Mouse (Mus musculus): ENCODE results near the gene Rab30. TPM values are rescaled to one million over a fixed set of nuclear protein-coding genes. Genes with fewer than 3 reads are reported as not detected.
"Not testable (repeated sequence)": the region's sequence is repeated elsewhere in the genome, so short reads cannot be mapped to it uniquely, and the experiment has no call there.

The Rab30 gene
- total RNA-seq, 2 experiments from 2014 or later = 9.2 to 23.9 TPM

DNA sequence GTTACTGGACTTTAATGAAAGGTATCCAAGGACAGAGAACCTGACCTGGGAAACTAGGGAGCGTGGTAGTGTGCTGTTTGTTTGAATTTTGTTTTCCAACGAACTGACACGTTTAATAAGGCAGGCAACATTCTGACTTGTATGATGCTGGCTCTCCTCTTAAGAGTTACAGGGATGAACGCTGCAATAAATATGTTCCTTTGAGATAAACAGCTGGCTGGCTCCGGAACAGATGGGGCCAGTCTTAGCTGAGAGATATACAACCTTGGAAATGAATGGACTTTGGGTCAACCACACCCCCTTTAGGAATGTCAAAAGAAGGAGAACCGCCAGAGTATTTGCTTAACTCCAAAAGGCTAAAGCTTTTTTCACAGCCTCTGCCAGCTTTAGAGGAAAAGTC, 1.4 kb downstream of the Rab30 start:
- peak; percentile 67 for ATAC-seq (replicated peaks; ENCODE audit: low FRiP score, poor library complexity, severe bottlenecking)

DNA sequence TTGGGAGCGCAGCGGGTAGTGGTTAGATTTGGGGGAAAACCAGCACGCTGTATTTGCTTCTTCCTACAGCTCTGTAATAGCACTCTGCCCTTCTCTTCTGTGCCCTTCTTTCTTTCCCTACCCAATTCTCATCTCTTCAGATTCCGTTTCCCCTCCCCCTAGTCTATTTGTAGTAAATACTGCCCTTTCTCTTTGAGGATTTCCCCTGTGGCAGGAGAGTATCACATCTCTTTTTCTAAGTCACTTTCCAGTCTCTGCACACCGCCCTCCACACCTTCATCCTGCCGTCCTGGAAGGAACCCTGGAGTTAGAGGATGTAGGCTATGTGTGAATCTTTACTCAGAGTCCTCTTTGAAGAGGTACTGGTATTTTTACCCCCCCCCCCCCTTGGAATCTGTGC, 1.9 kb downstream of the Rab30 start:
- no peak for ATAC-seq (replicated peaks; ENCODE audit: low FRiP score, poor library complexity, severe bottlenecking)

DNA sequence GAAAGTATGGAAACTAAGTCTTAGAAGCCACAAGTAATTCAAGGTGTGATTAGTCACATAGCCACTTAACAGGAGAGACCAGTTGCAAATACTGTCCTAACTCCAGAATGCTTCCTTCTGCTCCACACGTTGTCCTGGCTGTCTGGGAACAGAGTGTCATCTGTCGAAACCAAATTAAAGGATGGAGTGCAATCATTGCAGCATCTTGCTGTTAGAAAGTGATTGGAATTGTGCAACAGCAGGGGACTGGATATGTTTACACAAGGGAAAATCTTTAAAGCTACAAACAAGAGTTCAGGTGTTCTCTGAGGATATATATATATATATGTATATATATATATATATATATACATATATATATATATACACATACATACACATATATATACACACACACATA, 9.0 kb downstream of the Rab30 start:
- no peak for ATAC-seq (replicated peaks; ENCODE audit: low FRiP score, poor library complexity, severe bottlenecking)

DNA sequence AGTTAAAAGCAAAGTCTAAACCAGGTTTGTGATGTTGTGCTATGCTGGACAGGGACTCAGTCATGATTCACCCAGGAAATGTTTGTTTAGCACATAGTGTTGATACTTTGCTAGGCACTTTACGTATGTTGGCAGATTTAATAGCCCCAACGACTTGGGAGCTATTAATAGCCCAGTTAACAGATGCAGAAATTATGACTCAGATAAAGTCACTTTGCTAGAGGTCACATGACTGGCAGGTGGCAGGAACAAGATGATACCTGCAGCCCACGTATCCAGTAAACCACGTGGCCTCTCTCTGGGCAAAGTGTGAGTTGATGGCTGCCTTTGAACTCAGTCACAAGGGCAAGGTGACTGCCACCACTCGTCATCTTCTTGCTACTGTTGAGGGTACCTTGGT, 16.7 kb downstream of the Rab30 start:
- no peak for ATAC-seq (replicated peaks; ENCODE audit: low FRiP score, poor library complexity, severe bottlenecking)

DNA sequence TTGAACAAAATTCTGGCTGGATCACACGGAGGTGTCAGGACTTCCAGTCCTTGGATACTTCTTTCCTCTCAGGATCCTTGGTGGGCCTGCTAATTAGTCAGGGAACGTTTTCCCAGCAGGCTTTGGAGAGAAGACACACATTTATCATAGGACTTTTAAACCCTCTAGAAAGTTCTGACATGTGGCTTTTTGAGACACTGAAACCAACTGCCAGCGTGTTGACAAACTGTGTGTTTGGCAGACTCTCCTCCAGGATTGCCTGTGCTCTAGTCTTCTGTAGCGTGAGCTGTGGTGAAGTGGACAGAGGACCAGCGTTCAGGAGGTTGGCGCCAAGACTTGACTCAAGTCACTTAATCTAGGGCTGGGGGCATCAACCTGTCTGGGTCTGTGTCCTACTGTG, 19.2 kb downstream of the Rab30 start:
- no peak for ATAC-seq (replicated peaks; ENCODE audit: low FRiP score, poor library complexity, severe bottlenecking)

DNA sequence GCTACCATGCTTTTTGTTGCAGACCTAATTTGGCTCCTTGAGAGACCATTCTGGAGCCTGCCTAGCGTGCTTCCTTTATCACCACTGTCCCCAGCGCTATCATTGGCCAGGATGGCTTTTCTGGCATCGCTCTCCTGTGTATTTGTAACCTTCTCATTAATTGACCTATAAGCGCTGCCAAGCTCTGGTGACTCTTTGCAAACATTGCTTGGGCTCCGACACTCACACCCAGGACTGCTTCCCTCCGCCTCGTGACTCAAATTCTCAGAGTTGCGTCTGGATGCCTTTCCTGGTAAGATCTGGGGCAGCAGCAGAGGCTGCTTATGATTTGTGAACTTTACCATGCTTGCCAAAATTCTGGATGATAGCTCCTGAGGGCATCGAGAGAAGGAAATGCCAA, 19.8 kb downstream of the Rab30 start:
- ATAC-seq (replicated peaks; ENCODE audit: low FRiP score, poor library complexity, severe bottlenecking) = no peak

DNA sequence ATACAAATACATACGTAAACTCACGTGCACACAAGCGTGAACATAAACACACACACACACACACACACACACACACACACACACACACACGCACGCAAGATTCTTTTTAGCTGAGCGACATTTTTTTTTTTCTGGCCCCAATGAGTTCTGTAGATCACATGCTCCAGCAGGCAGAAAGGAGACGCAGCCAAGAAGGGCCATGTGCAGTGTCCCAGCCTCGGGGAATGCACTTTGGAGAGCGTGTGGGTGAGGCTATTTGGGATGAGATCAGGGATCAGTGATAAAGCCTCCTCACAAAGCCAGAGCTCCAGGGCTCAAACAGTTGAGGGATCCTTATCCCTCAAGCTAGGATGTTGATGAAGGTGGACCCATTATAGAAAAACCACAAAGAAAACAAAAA, 24.0 kb downstream of the Rab30 start:
- no peak for ATAC-seq (replicated peaks; ENCODE audit: low FRiP score, poor library complexity, severe bottlenecking)

DNA sequence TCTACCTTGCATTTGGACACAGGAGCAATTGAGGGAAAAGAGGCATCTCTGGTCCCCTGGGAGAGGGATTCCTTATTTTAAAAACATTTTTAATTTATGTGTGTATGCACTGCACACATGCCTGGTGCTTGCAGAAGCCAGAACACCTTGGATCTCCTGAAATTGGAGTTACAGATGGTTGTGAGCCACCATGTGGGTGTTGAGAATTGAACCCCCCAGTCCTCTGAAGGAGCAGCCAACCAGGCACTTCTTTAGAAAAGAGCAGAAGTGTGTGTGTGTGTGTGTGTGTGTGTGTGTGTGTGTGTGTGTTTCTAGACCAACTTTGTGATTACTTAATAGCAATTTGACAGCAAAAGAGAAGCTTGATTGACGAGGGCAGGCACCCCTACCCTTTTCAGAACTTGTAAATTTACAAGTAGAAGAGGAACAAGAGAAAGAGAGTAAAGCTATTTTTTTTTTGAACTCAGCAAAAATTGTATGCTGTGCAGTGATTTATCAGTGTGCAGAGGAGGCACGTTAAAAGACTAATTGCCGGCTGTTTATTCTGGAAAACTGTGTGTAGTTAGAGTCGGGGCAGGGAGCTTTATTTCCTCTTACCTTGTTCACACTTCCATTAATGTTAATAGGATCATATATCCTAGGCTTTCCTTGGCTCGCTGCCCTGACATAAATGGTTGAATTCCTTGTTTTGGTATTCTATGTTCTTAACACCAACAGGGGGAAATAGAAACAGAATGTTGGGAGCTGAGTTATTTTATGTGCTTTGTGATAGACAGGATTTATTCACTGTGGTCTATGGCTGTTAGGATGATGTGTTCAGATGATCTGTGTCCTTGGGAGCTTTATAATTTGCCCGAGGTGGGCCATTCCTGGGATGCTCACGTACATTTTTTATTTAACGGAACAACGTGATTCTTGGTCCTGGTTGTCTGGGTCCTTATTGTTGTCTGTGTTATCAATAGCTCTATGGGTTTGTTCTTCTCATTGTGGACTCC, 25.0 kb downstream of the Rab30 start:
- no peak for ATAC-seq (replicated peaks; ENCODE audit: low FRiP score, poor library complexity, severe bottlenecking)

DNA sequence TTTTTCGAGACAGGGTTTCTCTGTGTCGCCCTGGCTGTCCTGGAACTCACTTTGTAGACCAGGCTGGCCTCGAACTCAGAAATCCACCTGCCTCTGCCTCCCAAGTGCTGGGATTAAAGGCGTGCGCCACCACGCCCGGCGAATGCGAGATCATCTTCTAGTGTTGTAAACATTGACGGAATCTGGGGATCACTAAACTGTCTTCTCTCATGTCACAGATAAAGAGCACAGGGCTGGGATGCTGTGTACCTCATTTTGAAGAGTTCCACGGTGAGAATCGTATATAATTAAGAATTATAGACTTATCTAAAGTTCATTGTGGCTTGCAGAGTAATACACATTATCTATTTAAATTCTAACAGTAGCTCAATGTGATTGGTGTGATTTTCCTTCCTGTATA, 26.7 kb downstream of the Rab30 start:
- ATAC-seq (replicated peaks; ENCODE audit: low FRiP score, poor library complexity, severe bottlenecking) = not testable (repeated sequence)

DNA sequence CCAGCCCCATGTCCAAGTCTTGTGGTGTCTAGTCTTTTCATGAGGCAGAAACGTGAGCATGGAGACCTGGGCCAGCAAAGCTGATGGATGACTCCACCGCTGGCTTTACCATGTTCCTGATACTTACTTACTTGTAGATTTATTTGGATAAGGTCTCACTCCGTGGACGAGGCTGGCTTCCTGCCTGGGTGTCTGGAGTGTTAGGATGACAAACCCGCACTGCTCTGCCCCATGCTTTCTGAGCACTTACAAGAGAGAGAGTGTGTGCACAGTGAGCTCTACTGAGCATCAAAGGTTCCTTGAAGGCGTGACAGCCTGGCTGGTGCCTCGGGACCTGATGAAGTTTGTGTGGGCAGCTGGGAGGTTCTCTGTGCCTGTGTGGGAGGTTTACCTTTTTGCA, 27.5 kb downstream of the Rab30 start:
- no peak for ATAC-seq (replicated peaks; ENCODE audit: low FRiP score, poor library complexity, severe bottlenecking)

DNA sequence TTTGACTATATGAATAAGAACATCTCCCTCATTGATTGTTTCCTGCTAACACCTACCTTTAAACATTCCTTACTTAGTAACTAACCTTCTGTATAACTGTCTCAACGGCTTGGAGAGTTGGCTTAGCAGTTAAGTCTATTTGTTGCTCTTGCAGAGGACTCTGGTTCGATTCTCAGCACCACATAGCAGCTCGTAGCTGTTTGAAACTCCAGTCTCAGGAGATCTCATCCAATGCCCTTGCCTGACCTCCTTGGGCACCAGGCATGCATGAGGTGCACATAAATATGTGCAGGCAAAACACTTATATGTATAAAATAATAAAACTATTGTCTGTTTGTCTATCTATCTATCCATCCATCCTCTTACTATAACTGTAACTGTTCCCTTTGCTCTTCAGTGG, 31.6 kb downstream of the Rab30 start:
- no peak for ATAC-seq (replicated peaks; ENCODE audit: low FRiP score, poor library complexity, severe bottlenecking)

DNA sequence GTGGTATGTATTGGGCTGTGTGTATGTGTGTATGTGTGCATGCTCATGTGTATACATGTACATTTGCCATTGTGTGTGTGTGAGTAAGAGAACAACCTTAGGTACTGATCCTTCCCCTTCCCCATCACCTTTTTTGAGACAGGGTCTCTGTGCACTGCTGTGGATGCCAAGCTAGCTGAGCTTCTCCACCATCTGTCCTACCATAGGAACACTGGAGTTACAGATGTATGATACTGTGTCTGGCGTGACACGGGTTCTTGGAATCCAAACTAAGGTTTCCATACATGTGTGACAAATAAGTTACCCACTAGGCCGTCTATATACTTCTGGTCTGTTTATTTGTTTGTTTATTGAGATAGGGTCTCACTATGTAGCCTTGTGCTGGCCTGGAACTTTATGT, 32.2 kb downstream of the Rab30 start:
- no peak for ATAC-seq (replicated peaks; ENCODE audit: low FRiP score, poor library complexity, severe bottlenecking)

DNA sequence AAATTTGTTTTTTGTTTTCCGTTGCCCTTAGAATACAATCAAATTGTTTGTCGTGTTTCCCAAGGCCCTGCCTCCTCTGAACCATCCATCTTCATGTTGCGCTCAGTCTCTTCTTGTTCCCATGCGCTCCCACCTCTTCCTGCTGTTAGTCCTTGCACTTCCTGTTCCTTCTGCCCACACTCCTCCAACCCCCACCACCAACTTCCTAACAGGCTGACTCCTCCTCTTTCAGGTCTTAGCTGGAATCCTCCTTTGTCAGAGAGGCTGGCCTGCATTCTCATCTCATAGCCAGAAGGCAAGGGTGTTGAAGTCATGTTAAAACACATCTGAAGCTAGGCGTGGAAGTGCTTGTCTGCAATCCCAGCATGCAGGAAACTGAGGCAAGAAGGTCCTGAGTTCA, 33.3 kb downstream of the Rab30 start:
- ATAC-seq (replicated peaks; ENCODE audit: low FRiP score, poor library complexity, severe bottlenecking) = no peak

DNA sequence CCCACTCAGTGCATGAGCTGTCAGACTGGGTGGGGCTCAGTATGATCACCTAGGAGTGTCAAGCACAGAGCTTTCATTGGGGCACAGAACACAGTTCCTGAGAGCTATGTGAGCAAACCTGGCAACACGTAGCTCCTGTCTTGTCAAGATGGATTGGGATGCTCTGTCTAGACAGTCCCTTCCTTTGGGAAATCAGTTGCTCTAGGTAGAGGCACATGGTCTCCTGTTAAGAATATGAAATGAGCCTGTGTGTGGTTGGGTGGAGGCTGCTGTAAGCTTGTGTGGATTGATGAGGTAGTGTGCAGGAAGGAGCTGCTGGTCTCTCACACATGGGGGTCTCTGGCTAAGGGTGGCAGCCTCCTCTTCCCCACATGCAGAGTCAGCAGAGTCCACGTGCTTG, 34.3 kb downstream of the Rab30 start:
- ATAC-seq (replicated peaks; ENCODE audit: low FRiP score, poor library complexity, severe bottlenecking) = no peak

DNA sequence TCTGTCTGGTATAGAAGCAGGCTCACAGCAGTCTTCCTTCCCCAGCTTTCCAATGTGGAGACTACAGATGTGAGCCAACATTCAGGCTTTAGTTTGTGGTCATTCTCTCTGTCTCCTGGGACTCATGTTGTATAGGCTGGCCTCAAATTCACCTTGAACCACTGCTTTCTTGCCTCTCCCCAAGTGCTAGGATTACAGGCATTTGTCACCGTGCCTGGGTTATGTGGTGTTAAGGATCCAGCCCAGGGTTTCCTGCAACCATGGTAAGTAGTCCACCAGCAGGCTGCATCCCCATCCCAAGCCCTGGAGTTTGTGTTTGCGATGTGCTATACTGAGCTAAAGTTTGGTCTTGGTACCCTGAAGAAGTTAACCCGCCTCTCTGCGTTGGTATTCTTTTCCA, 35.2 kb downstream of the Rab30 start:
- no peak for ATAC-seq (replicated peaks; ENCODE audit: low FRiP score, poor library complexity, severe bottlenecking)

DNA sequence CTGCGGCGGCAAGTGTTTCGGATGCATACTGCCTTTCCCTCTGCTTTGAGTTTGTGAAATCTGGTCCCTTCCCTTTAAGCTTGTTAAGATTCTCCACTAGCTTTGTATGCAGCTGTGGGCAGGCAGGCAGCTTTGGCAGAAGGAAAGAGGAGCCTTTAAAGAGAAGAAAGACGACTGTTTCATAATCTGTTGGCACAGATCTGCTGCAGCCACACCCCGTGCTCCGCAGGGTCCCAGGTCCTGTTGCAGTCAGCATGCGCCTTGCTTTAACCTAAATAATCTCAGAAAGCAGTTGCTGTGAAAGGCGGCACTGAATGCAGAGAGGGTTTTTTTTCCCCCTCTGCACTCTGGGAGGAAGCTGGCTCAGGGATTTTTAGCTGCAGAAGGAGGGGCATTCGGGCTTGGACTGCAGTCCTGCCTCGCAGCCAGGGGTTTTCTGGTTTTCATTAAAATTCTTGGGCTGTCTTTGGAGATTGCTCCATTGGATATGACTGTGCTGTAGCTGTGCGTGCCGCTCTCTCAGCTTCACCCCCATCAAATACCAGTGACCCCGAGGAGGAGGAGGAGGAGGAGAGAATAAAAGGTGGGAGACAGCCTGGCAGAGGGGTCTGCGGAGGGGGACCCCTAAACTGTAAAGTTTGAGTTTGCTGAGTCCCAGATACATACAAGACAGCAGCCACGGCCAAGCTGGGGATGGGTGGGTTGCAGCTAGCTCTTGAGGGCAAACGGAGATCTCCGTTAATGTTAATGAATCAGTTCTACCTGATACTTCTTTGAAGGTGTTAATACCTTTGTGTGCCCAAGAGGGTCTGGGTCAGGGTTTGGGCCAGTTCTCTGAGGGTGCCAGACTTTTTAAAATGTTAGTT, 35.9 kb downstream of the Rab30 start:
- ATAC-seq (replicated peaks; ENCODE audit: low FRiP score, poor library complexity, severe bottlenecking) = no peak

DNA sequence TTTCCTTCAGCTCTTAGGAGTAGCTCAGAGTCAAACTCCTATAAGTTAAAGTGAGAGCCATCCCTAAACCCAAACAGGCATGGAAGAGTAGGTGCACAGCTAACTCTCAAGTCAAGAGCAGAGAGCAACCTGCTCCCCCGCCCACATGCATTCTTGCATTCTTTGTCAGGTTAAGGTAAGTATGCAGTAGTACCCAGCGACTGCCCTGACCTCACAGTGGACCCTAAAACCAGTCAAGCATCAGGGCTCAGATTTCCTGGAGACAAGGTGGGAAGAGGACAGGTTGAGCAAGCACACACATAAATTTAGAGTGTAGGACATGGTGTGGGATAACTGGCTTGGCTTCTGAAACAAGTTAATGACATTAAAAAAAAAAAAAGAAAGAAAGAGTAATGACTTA, 37.7 kb downstream of the Rab30 start:
- ATAC-seq (replicated peaks; ENCODE audit: low FRiP score, poor library complexity, severe bottlenecking) = no peak

DNA sequence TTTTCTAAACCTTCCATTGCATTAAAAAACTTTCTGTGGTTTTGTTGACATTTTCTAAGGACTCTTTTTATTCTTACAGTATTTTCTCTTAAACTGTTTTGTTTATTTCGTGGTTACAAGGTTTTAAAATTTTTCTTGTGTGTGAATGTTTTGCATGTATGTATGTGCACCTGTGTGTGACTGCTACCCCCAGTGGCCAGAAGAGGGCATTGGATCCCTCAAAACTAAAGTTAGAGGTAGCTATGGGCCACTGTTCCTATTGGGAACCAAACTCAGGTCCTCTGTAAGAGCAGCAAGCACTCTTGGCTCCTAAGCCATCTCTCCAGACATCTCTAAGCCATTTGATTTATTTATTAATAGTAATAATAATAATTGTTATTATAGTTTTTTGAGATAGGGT, 40.0 kb downstream of the Rab30 start:
- no peak for ATAC-seq (replicated peaks; ENCODE audit: low FRiP score, poor library complexity, severe bottlenecking)

DNA sequence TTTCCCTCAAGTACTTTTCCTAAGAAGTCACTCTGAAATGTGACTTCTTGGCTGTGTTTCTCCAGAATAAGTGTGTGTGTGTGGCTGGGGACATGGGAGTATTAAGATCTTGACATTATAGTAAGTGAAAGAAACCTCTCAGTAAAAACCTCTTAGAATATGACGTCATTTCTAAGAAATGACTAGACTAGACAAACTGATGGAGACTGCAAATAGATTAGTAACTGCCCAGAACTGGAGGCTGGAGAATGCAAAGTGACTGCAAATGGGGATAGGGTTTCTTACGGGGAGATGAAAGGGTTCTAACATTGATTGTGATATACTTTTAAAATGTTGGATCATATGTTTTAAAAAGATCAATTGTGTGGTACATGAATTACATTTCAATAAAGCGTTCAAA, 40.5 kb downstream of the Rab30 start:
- ATAC-seq (replicated peaks; ENCODE audit: low FRiP score, poor library complexity, severe bottlenecking) = no peak

DNA sequence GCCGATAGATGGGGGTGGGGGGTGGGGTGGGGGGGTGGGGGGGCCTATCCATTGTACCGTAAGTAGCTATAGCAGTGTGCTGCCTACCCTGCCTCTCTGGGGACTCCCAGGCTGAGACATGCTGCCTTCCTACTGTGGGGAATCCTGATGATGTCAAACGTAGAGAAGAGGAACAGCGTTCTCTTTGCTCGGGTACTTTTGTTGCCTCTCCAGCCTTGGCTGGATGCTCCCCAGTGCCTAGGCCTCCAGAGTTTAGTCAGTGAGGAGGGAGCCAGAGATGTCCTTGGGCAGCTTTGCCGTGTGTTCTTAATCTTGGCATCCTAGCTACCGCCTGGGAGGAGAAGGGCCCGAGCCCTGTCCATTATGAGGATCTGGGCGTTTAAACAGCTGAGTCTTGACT, 41.1 kb downstream of the Rab30 start:
- ATAC-seq (replicated peaks; ENCODE audit: low FRiP score, poor library complexity, severe bottlenecking) = no peak
